Mouse (Mus musculus): ENCODE measurements around the gene Wdr24.

Wdr24 gene

GRCm38 (mm10) chr17:25823452-25823851 lies at the start of gene Wdr24:
Wdr24 (plus strand) TSS chr17:25823627.
- peak; percentile 49 to 73 for DNase-seq (ENCODE audit: low spot score in 2 of 2)

DNA sequence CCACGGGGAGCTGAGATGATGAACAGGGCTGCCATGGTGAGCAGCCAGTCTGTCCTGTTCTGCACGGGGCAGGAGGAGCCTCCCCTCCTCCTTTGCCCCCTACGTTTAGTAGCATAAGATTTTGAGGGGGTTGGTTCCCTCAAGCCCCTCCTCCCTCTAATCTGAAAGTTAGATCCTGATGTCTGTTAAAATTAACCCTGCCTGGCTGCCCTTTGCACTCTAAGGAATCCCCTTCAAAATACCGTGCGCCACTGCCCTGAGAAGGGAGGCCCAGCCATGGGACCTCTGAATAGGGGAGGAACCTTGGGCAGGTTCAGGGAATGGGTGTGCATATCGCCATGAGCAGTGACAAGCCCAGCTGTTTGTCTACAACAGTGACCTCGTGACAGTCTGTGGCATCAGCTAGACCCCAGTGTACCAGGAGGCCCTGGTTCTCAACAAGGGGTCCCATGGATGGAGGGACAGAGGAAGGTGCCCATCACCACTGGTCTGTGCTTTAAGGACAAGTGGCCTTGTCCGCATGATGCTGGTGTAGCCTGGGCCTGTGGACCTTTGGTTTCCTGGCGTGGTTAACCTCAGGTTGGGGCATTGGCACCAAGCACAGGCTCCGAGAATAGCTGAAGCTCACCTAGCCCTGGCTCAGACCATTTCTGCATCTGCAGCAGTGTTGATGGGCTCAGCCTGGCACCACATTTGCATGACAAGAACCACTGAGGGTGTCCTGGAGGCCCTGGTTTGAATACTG lies 47.9 kb upstream of the Wdr24 start:
- DNase-seq (ENCODE audit: low spot score in 2 of 2) = no peak

DNA sequence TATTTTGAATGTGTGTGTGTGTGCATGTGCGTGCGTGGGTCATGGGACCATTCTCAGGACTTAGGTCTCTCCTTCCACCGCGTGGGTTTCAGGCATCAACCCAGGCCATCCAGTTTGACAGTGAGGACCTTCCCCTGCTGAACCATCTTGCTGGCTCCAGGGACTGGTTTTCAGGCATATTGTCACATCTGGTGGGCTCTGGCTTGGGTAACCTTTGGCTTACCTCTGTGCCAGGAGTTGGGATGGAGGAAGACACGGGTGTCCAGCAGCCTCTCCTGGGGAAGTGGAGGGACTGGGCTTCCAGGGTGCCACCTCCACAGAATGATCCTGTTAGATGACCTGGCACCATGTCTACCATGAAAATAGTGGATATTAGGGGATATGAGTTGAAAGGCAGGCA lies 45.5 kb upstream of the Wdr24 start:
- DNase-seq (ENCODE audit: low spot score in 2 of 2) = no peak

GRCm38 (mm10) chr17:25781339-25781738 lies 42.1 kb upstream of the Wdr24 start:
- DNase-seq (ENCODE audit: low spot score in 2 of 2) = no peak

DNA sequence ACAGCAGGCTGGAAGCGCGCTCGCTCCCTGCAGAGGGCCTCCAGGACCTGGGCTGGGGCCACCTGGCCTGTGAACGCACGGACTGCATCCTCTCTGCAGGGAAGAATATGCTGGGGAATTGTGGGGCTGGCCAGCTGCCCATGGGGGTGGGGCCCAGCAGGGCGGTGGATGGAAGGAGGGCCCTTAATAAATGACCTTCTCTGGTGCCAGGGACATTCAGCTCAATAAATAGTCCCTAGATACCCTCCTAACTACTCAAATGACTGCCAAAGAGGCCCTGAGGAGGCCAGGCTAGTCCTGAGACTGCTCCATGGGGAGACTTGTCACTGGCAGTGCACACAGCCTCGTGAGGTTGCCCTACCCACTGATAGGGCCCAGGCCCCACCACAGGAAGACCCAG lies 40.3 kb upstream of the Wdr24 start:
- no peak for DNase-seq (ENCODE audit: low spot score in 2 of 2)

- DNase-seq (ENCODE audit: low spot score in 2 of 2) = no peak
Measured at GRCm38 (mm10) chr17:25783861-25784574, 39.4 kb upstream of the Wdr24 start.

GRCm38 (mm10) chr17:25785281-25785745 lies 38.1 kb upstream of the Wdr24 start, which contains the start of gene Haghl:
Haghl (minus strand) TSS chr17:25785673.
- DNase-seq (ENCODE audit: low spot score in 2 of 2) = peak; percentile 93 to 96

DNA sequence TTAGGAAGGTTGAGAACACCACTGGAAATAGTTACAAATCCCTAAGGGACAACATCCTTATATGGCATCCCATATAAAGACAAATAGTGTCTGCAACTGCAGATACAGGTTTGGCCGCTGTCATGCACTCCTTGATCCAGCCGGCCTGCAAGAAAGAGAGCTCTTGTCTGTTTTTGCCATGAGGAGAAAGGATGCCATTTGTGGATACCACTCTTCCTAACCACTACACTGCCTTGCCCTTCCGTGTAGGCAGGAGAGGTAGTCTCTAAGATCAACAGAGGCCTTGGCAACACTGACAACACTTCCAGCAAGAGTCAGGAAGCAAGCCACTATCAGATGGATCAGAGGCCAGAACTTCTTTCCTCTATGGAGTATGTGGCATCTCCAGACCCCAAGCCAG lies 37.1 kb upstream of the Wdr24 start, which contains the start of gene Ccdc78:
Gene Ccdc78 (plus strand): TSS at position 301 of the 400 bp plus-strand sequence.
- DNase-seq (ENCODE audit: low spot score in 2 of 2) = no peak

DNA sequence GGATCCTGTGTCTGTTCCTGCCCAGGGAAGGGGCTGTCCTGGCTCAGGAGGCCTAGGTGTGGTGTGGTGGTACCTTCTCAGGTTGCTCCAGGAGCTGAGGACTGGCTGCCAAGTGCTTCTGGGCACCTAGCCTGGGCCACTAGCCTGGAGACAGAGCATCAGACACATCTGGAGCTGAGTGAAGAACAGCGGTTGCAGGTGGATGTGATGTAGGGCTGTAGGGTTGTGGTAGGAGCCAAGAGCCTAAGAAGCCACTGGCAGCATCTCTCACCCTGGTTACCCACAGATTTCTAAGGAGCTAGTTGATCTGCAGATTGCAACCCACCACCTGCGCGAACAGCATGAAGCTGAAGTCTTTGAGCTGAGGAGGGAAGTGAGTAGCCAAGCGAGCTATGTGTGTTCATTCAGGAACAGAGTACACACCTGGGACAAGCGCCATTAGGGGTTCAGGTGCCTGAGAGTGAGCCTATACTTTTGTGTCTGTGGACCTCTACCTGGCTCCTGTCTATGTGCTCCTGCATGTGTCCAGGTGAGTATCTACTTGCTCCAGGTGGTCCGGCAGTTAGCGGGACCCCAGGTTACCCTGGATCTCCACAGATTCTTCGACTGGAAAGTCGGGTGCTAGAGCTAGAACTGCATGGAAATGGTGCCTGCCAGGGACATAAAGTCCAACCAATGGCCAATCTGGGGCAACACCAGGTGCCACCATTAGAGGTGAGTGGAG lies 36.5 kb upstream of the Wdr24 start:
- DNase-seq (ENCODE audit: low spot score in 2 of 2) = no peak

GRCm38 (mm10) chr17:25791320-25791842 lies 32.0 kb upstream of the Wdr24 start:
- no peak for DNase-seq (ENCODE audit: low spot score in 2 of 2)

- DNase-seq (ENCODE audit: low spot score in 2 of 2) = peak; percentile 74 to 79
Measured at GRCm38 (mm10) chr17:25791843-25792527, 31.4 kb upstream of the Wdr24 start.

- DNase-seq (ENCODE audit: low spot score in 2 of 2) = peak; percentile 69 to 77
Measured at GRCm38 (mm10) chr17:25792615-25793014, 30.8 kb upstream of the Wdr24 start, which contains the start of gene Fam173a. Fam173a (minus strand) TSS chr17:25792901.

GRCm38 (mm10) chr17:25794197-25794596 lies 29.2 kb upstream of the Wdr24 start:
- DNase-seq (ENCODE audit: low spot score in 2 of 2) = no peak

DNA sequence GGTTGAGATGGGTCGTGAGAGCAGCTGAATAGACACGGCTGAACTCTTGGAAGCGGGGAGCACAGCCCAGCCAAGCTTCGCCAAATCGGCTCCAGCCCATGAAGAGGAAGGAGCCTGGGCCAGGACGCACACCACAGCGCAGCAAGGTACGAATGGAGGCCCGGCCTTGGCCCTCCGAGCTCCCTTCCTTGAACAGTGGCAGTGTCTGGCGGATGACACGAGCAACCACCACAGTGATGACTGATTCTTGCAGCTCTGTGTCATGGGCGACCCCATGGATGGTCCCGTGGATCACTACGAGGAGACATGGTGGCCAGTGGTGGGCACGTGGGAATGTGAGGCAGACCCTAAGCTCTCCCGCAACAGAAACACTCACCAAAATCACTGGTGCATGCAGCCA lies 28.4 kb upstream of the Wdr24 start:
- no peak for DNase-seq (ENCODE audit: low spot score in 2 of 2)

DNA sequence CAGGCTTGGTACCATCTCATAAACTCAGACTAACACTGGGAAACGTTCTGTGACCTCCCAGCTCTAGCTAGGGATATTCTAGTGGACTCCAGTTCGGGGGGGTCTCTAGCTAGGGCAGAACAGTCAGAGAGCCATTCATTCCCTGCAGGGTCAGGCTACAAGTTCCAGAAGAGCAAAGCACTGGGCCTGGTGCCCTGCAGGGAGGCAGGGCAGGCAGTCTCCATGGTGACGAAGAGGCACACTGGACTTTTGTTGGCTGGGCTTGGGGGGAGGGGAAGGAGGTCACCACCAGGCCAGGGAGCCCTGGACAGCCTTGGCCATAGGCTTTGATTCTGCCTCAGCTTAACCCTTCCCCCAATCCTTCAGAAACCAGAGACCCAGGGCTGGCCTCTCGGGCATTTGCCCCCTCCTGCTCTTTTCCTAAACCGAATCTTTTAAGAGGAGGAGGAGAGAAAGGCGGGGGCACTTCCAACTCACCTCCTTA lies 27.8 kb upstream of the Wdr24 start, which contains the start of gene AC134908.4:
Gene AC134908.4 (minus strand): TSS at position 51 of the 484 bp plus-strand sequence.
- no peak for DNase-seq (ENCODE audit: low spot score in 2 of 2)

- DNase-seq (ENCODE audit: low spot score in 2 of 2) = no peak
Measured at GRCm38 (mm10) chr17:25796211-25796771, 27.1 kb upstream of the Wdr24 start.

GRCm38 (mm10) chr17:25796951-25797369 lies 26.5 kb upstream of the Wdr24 start, which contains the start of gene Metrn:
Metrn (minus strand) TSS chr17:25797136.
- peak in 1 of 2 experiments; percentile 75 for DNase-seq (ENCODE audit: low spot score in 2 of 2)

DNA sequence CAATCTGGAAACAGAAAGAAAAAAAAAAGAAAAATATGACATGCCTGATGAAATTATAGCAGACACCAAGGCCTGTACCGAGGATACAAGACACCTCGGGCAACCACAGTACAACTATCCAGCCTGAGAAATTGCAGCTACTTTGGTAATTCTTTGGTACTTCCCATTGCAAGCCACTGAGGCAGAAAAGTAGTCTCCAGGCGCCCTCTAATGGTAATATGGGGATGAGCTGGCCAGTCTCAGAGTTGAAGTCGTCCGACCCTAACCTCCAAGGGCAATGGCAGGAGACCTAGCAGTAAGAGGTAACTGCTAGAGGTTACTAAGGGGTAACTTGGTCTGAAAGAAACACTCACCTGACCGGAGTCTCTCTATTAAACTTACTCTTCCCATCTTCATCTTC lies 22.4 kb upstream of the Wdr24 start:
- peak in 1 of 2 experiments; percentile 61 for DNase-seq (ENCODE audit: low spot score in 2 of 2)

GRCm38 (mm10) chr17:25802825-25803517 lies 20.5 kb upstream of the Wdr24 start:
- DNase-seq (ENCODE audit: low spot score in 2 of 2) = peak; percentile 74 to 88

DNA sequence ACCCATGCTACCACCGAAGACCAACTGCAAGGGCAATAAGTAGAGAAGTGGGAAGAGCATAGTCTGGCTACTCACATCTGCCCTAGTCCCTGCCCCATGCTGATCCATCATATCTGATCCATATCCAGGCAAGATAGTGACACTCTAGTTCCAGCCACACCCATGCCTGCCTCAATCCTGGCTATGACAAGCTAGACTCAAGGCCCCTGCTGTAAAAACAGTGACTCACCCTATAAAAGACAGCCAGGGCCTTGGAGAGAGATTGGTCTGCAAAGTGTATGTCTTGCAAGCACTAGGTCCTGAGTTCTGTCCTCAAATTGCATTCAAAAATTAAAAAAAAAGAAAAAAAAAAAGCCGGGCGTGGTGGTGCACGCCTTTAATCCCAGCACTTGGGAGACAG lies 16.9 kb upstream of the Wdr24 start:
- DNase-seq (ENCODE audit: low spot score in 2 of 2) = no peak

Measured in frontal cortex, postnatal 14 days (tissue).